Mouse (Mus musculus) MEL (cell line): ENCODE results near the gene Inpp5k. TPM values are rescaled to one million over a fixed set of nuclear protein-coding genes. Genes with fewer than 3 reads are reported as not detected.
A peak's percentile ranks its signal among the peaks of the same experiment; 100 is the strongest.

ENCODE experiments used
- DNase-seq: peaks from one replicate; pipeline ENCODE4 v3.0.0; 2011; ENCODE audit warnings: low read depth, low spot score
- H3K27ac ChIP-seq: 2 replicates; pipeline ENCODE4 v1.5.1; 2012; ENCODE audit warnings: low read depth, mild to moderate bottlenecking, control low read depth, low read length, moderate library complexity; ENCODE audit not compliant: control insufficient read depth
- H3K27me3 ChIP-seq, 2 experiments: fragments of 150-350 bp in 1 of 2; sonication (generic) in 1 of 2; 2 replicates each; pipeline ENCODE4 v1.6.1; 2012; ENCODE audit warnings: low read length in 2 of 2, mild to moderate bottlenecking in 2 of 2, improper control_type of control experiment in 1 of 2, moderate library complexity in 1 of 2; ENCODE audit not compliant: insufficient read depth in 2 of 2, control insufficient read depth in 1 of 2
- H3K36me3 ChIP-seq, 2 experiments: 2 replicates each; pipeline ENCODE4 v1.6.1; 2012 to 2014; ENCODE audit warnings: low read length in 2 of 2, improper control_type of control experiment in 1 of 2, inconsistent platforms in 1 of 2, mild to moderate bottlenecking in 1 of 2; ENCODE audit not compliant: insufficient read depth in 2 of 2, control insufficient read depth in 1 of 2
- H3K4me1 ChIP-seq, 2 experiments: fragments of 150-350 bp in 1 of 2; sonication (generic) in 1 of 2; 2 replicates each; pipeline ENCODE4 v1.6.1; 2012; ENCODE audit warnings: low read length in 2 of 2, improper control_type of control experiment in 1 of 2, mild to moderate bottlenecking in 1 of 2; ENCODE audit not compliant: insufficient read depth in 2 of 2, control insufficient read depth in 1 of 2
- H3K4me3 ChIP-seq, 2 experiments: fragments of 150-350 bp in 1 of 2; sonication (generic) in 1 of 2; 2 replicates each; pipeline ENCODE4 v1.5.1; 2012; ENCODE audit warnings: low read depth in 2 of 2, low read length in 2 of 2, mild to moderate bottlenecking in 2 of 2, moderate library complexity in 2 of 2, control low read depth in 1 of 2, improper control_type of control experiment in 1 of 2; ENCODE audit not compliant: control insufficient read depth in 1 of 2, insufficient read depth in 1 of 2
- H3K79me2 ChIP-seq: 2 replicates; pipeline ENCODE4 v1.6.1; 2012; ENCODE audit warnings: mild to moderate bottlenecking, low read length, moderate library complexity; ENCODE audit not compliant: control insufficient read depth, poor library complexity, insufficient read depth
- H3K9ac ChIP-seq: 2 replicates; pipeline ENCODE4 v1.6.1; 2012; ENCODE audit warnings: low read depth, mild to moderate bottlenecking, control low read depth, low read length, moderate library complexity; ENCODE audit not compliant: control insufficient read depth, poor library complexity, severe bottlenecking
- H3K9me3 ChIP-seq: fragments of 150-350 bp; sonication (generic); replicated peaks from 2 replicates; pipeline ENCODE4 v1.6.1; 2012; ENCODE audit warnings: mild to moderate bottlenecking, low read length, improper control_type of control experiment, moderate library complexity; ENCODE audit not compliant: insufficient read depth
- CHD1 ChIP-seq: IDR thresholded peaks from 2 replicates; pipeline ENCODE4 v1.6.1; 2012; ENCODE audit warnings: low read depth, mild to moderate bottlenecking, inconsistent platforms, low read length, improper control_type of control experiment
- CTCF ChIP-seq, 3 experiments: IDR thresholded peaks in 2 of 3; conservative IDR thresholded peaks in 1 of 3; 2 replicates each; pipeline ENCODE4 v1.5.1; 2011 to 2012; ENCODE audit warnings: low read length in 3 of 3, low read depth in 2 of 3, mild to moderate bottlenecking in 2 of 3, improper control_type of control experiment in 1 of 3, inconsistent platforms in 1 of 3, mixed read lengths in 1 of 3, moderate library complexity in 1 of 3; ENCODE audit not compliant: control insufficient read depth in 1 of 3, insufficient read depth in 1 of 3, poor library complexity in 1 of 3, severe bottlenecking in 1 of 3
- E2F4 ChIP-seq: IDR thresholded peaks from 2 replicates; pipeline ENCODE4 v1.6.1; 2011; ENCODE audit warnings: low read depth, low read length, improper control_type of control experiment, borderline replicate concordance
- ETS1 ChIP-seq: IDR thresholded peaks from 2 replicates; pipeline ENCODE4 v1.6.1; 2012; ENCODE audit warnings: low read depth, mild to moderate bottlenecking, inconsistent platforms, low read length, improper control_type of control experiment, moderate library complexity
- GABPA ChIP-seq: IDR thresholded peaks from 2 replicates; pipeline ENCODE4 v1.6.1; 2012; ENCODE audit warnings: low read depth, mild to moderate bottlenecking, inconsistent platforms, low read length, improper control_type of control experiment, moderate library complexity
- JUND ChIP-seq: IDR thresholded peaks from 2 replicates; pipeline ENCODE4 v1.6.1; 2011; ENCODE audit warnings: low read depth, mild to moderate bottlenecking, improper control_type of control experiment, low read length
- KAT2A ChIP-seq: conservative IDR thresholded peaks from 2 replicates; pipeline ENCODE4 v1.6.1; 2012; ENCODE audit warnings: low read depth, low read length, improper control_type of control experiment, inconsistent platforms
- MAZ ChIP-seq: IDR thresholded peaks from 2 replicates; pipeline ENCODE4 v1.6.1; 2012; ENCODE audit warnings: low read depth, mild to moderate bottlenecking, inconsistent platforms, low read length, improper control_type of control experiment
- MXI1 ChIP-seq: IDR thresholded peaks from 2 replicates; pipeline ENCODE4 v1.6.1; 2011; ENCODE audit warnings: mild to moderate bottlenecking, low read depth, low read length, improper control_type of control experiment
- MYB ChIP-seq: IDR thresholded peaks from 2 replicates; pipeline ENCODE4 v1.6.1; 2011; ENCODE audit warnings: mild to moderate bottlenecking, low read depth, low read length, improper control_type of control experiment
- NELFE ChIP-seq: IDR thresholded peaks from 2 replicates; pipeline ENCODE4 v1.6.1; 2011; ENCODE audit warnings: low read depth, low read length, improper control_type of control experiment
- POLR2A ChIP-seq, 2 experiments: IDR thresholded peaks; 2 replicates each; pipeline ENCODE4 v1.6.1; 2011 to 2012; ENCODE audit warnings: low read length in 2 of 2, mild to moderate bottlenecking in 2 of 2, control low read depth in 1 of 2, improper control_type of control experiment in 1 of 2, low read depth in 1 of 2, moderate library complexity in 1 of 2; ENCODE audit not compliant: control insufficient read depth in 1 of 2, insufficient read depth in 1 of 2, poor library complexity in 1 of 2
- RAD21 ChIP-seq: IDR thresholded peaks from 2 replicates; pipeline ENCODE4 v1.6.1; 2011; ENCODE audit warnings: mild to moderate bottlenecking, low read depth, low read length, improper control_type of control experiment
- RCOR1 ChIP-seq: IDR thresholded peaks from 2 replicates; pipeline ENCODE4 v1.6.1; 2012; ENCODE audit warnings: low read depth, mild to moderate bottlenecking, inconsistent platforms, low read length, improper control_type of control experiment
- TBP ChIP-seq: IDR thresholded peaks from 2 replicates; pipeline ENCODE4 v1.8.0; 2011; ENCODE audit warnings: low read depth, low read length, improper control_type of control experiment
- TCF12 ChIP-seq: IDR thresholded peaks from 2 replicates; pipeline ENCODE4 v1.6.1; 2014; ENCODE audit warnings: low read depth, mild to moderate bottlenecking, inconsistent platforms, low read length, improper control_type of control experiment, moderate library complexity
- UBTF ChIP-seq: IDR thresholded peaks from 2 replicates; pipeline ENCODE4 v1.6.1; 2012; ENCODE audit warnings: low read depth, mild to moderate bottlenecking, inconsistent platforms, low read length, improper control_type of control experiment, moderate library complexity, borderline replicate concordance; ENCODE audit not compliant: insufficient read depth
- USF1 ChIP-seq: IDR thresholded peaks from 2 replicates; pipeline ENCODE4 v1.6.1; 2014; ENCODE audit warnings: low read depth, mild to moderate bottlenecking, inconsistent platforms, low read length, improper control_type of control experiment, moderate library complexity
- USF2 ChIP-seq, 2 experiments: IDR thresholded peaks; 2 replicates each; pipeline ENCODE4 v1.6.1; 2011 to 2012; ENCODE audit warnings: improper control_type of control experiment in 2 of 2, low read length in 2 of 2, borderline replicate concordance in 1 of 2, inconsistent platforms in 1 of 2, low read depth in 1 of 2, mild to moderate bottlenecking in 1 of 2; ENCODE audit not compliant: insufficient read depth in 1 of 2
- ZC3H11A ChIP-seq: IDR thresholded peaks from 2 replicates; pipeline ENCODE4 v1.6.1; 2012; ENCODE audit warnings: low read depth, mild to moderate bottlenecking, inconsistent platforms, low read length, improper control_type of control experiment
- ZKSCAN1 ChIP-seq: IDR thresholded peaks from 2 replicates; pipeline ENCODE4 v1.6.1; 2012; ENCODE audit warnings: low read depth, mild to moderate bottlenecking, inconsistent platforms, low read length, improper control_type of control experiment, moderate library complexity
- ZMIZ1 ChIP-seq: IDR thresholded peaks from 2 replicates; pipeline ENCODE4 v1.6.1; 2012; ENCODE audit warnings: low read depth, mild to moderate bottlenecking, inconsistent platforms, low read length, improper control_type of control experiment, moderate library complexity
- ZNF384 ChIP-seq: IDR thresholded peaks from 2 replicates; pipeline ENCODE4 v1.6.1; 2012; ENCODE audit warnings: low read depth, mild to moderate bottlenecking, inconsistent platforms, low read length, improper control_type of control experiment
- polyA plus RNA-seq, 2 experiments: library from polyadenylated mRNA; stranded (reverse) in 1 of 2; unstranded in 1 of 2; fragments of >175 nt in 1 of 2; fragments of >200 nt in 1 of 2; gene quantifications; 2 replicates each; pipeline versions ENCODE4 v1.2.1 to v1.2.4; 2012; ENCODE audit warnings: low replicate concordance in 2 of 2, low read depth in 1 of 2; ENCODE audit not compliant: insufficient read length in 2 of 2, insufficient read depth in 1 of 2, missing spikeins in 1 of 2
- total RNA-seq: library from RNA; depleted of rRNA; stranded (reverse); fragments of 300-350 nt; gene quantifications from 2 replicates; pipeline ENCODE4 v1.2.3, GENCODE M21; 2012

Inpp5k gene
- total and polyA plus RNA-seq, 3 experiments = 15.2 to 28.7 TPM; not detected in 1

DNA sequence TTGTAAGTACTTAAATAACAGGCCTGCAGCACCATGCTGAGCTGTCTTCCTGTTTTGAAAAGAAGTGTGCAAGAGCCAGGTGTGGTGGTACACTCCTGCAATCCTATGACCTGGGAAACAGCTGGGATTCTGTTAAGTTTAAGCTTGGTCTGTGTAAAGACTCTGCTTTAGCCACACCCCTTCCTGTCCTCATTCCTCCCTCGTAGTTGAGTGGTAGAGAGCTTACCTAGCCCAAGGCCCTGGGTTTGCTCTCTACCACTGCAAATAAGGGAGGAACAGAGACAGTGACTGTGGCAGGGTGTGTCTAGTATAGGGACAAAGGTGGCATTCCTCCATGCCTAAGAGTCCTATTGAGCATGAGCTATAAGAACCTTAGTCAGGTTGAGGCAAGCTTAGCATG, 25.5 kb upstream of the Inpp5k start:
- Histone ChIP-seq H3K36me3 (peaks cover 0 to 21% of the 10 kb centered on the region in 2 experiments; a peak in 2 of 4 replicates), H3K4me1 (no peaks in the 10 kb centered on the region), H3K4me3 (no peak overlapping the region), H3K27ac (no peak overlapping the region), H3K79me2 (no peaks in the 10 kb centered on the region), H3K9me3 (no peaks in the 10 kb centered on the region), H3K27me3 (no peaks in the 10 kb centered on the region), H3K9ac (no peak overlapping the region)
- no peak for TF ChIP-seq NELFE
- DNase-seq = no peak

DNA sequence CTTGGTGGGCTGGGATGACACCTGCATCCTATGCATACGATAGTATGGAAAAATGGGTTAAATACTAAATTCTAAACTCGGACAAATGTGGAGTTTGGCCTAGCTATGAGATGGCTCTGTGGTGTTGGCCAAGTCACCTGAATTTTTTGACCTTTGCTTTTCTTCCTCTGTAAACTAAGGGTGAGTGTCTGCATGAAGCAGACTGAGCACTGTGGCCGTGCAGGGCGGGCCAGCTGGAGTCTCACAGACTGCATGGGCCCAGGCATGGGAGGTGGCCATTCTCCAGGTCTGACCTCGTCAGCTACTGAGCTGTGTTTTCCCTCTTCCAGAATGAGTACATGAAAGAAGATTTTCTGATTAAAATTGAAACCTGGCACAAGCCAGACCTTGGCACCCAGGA, 22.0 kb upstream of the Inpp5k start:
- Histone ChIP-seq H3K4me1 (no peaks in the 10 kb centered on the region), H3K9me3 (no peaks in the 10 kb centered on the region), H3K36me3 (peaks cover 0 to 10% of the 10 kb centered on the region in 2 experiments; a peak in 2 of 4 replicates), H3K27me3 (no peaks in the 10 kb centered on the region), H3K27ac (no peak overlapping the region), H3K4me3 (no peak overlapping the region), H3K79me2 (no peaks in the 10 kb centered on the region), H3K9ac (no peak overlapping the region)
- no peak for DNase-seq
- no peak for TF ChIP-seq CTCF (IDR thresholded peaks at IDR 0.05 in 2 of 3, conservative IDR thresholded peaks at IDR 0.05 in 1 of 3; ENCODE audit: control insufficient read depth in 1 of 3, insufficient read depth in 1 of 3, low read depth in 2 of 3, low read length in 3 of 3, poor library complexity in 1 of 3, severe bottlenecking in 1 of 3)

DNA sequence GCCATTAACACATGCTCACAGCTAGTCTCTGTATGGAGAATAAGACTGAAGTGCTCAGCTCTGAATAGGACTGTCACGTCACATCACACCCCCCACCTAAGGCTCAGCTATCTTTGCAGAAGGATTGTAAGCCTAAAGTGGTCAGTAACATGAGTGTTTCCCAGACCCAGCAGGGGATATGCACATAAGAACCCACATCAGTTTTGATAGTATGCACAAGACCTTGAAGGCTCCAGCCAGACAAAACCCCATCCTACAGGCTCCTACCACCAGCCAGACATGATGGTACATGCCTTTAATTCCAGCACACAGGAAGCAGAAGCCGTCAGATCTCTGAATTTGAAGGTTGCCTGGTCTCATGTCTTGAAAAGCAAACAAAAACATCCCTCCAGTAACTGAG, 20.8 kb upstream of the Inpp5k start:
- peaks cover 0 to 9% of the 10 kb centered on the region in 2 experiments; a peak in 2 of 4 replicates for H3K36me3 ChIP-seq

DNA sequence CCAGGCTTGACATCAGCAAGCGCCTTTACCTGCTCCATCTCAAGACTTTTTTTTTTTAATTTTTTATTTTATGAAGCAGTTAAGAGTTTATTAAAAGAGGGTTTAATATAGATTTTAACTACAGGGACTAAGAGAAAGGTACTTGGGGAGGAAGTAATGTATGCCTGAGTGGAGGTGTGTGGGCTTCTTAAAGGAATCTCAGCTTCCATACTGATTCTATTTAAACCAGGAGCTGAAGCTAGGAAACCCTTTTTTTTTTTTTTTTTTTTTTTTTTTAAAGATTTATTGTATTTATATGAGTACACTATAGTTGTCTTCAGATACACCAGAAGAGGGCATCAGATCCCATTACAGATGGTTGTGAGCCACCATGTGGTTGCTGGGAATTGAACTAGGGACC, 16.0 kb upstream of the Inpp5k start:
- Histone ChIP-seq H3K4me3 (no peak overlapping the region), H3K27me3 (no peaks in the 10 kb centered on the region), H3K36me3 (peaks cover 0 to 11% of the 10 kb centered on the region in 2 experiments; a peak in 2 of 4 replicates), H3K9ac (no peak overlapping the region), H3K27ac (no peak overlapping the region), H3K79me2 (no peaks in the 10 kb centered on the region), H3K9me3 (no peaks in the 10 kb centered on the region), H3K4me1 (no peaks in the 10 kb centered on the region)
- no peak for TF ChIP-seq MAZ
- TF ChIP-seq ETS1 = no peak
- TF ChIP-seq MYB = no peak
- no peak for TF ChIP-seq TCF12
- TF ChIP-seq ZNF384 = peak; percentile 72
- TF ChIP-seq MXI1 = no peak
- DNase-seq = no peak

More for the DNA sequence above, 20.8 kb upstream of the Inpp5k start:
- no peak overlapping the region for H3K27ac ChIP-seq
- H3K79me2 ChIP-seq = no peaks in the 10 kb centered on the region
- no peak overlapping the region for H3K9ac ChIP-seq
- TF ChIP-seq ZKSCAN1 (no peak), GABPA (no peak), RCOR1 (no peak), NELFE (no peak), JUND (no peak), MXI1 (no peak), ZC3H11A (no peak), ETS1 (no peak), TBP (no peak), RAD21 (no peak), CHD1 (no peak), USF2 (IDR thresholded peaks at IDR 0.05; ENCODE audit: borderline replicate concordance in 1 of 2, insufficient read depth in 1 of 2, low read depth in 1 of 2, low read length in 2 of 2) (no peak), USF1 (no peak), E2F4 (no peak), ZMIZ1 (no peak), POLR2A (IDR thresholded peaks at IDR 0.05; ENCODE audit: control insufficient read depth in 1 of 2, insufficient read depth in 1 of 2, low read depth in 1 of 2, low read length in 2 of 2, poor library complexity in 1 of 2) (no peak), KAT2A (no peak), UBTF (no peak)
- TF ChIP-seq, all 39 proteins: peak for 0
- no peaks in the 10 kb centered on the region for H3K9me3 ChIP-seq
- no peaks in the 10 kb centered on the region for H3K27me3 ChIP-seq
- DNase-seq = no peak
- H3K4me1 ChIP-seq = no peaks in the 10 kb centered on the region
- H3K4me3 ChIP-seq = no peak overlapping the region
